Mouse (Mus musculus): ENCODE data around the gene Nxpe4. TPM values are rescaled to one million over a fixed set of nuclear protein-coding genes. Genes with fewer than 3 reads are reported as not detected.

Nxpe4 gene
- polyA plus RNA-seq, 1 experiment from 2014 or later, result 8.9 TPM

DNA sequence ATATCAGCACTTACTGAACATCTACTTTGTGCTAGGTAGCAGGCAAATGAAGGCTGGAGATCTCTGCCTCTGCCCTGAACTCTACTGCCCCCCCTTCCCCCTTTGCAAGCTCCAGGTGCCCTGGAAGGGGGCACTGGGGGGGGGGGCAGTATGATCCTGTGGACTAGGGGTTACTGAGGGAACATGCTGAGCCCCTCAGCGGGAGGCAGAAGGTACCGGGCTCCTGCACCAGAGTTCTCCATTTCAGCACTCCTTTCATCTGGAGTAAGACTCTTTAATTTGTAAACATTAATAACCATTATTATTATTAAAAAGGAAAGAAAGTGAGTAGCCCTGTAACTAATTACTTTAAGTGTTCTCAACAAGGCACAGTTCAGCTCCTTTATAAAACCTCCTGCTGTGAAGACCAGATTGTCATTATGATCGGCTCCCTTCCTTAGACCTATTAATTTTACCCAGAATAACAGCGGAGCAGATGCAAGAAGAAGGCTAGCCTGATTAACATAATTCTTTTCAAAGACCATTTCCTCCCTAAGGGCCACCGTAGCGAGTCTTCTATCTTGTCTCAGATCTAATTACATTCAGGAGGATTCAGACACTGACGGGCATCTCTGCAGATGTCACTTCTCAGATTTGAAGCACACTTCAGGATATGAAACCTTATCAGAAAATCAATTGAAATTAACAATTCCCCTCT, 21.0 kb downstream of the Nxpe4 start:
- no peak overlapping the region for H3K4me2 ChIP-seq (ENCODE audit: low read depth, low read length)
- WGBS, result 53% methylated on average over 7 of the region's 7 CpGs
- H3K27me3 ChIP-seq (ENCODE audit: control insufficient read depth, insufficient read depth, low read depth, low read length), result no peaks in the 10 kb centered on the region
- H3K27ac ChIP-seq (ENCODE audit: low read length), result no peak overlapping the region
- no peaks in the 10 kb centered on the region for H3K36me3 ChIP-seq (ENCODE audit: control insufficient read depth, insufficient read depth, low read length)
- ATAC-seq (ENCODE audit: low read depth), result no peak
- no peaks in the 10 kb centered on the region for H3K9me3 ChIP-seq (ENCODE audit: control insufficient read depth, low read length)
- no peak overlapping the region for H3K9ac ChIP-seq (ENCODE audit: low read length)
- H3K4me3 ChIP-seq (ENCODE audit: low read length), result no peak overlapping the region
- H3K4me1 ChIP-seq (replicated peaks; ENCODE audit: control insufficient read depth, insufficient read depth, low read length), result no peaks in the 10 kb centered on the region

DNA sequence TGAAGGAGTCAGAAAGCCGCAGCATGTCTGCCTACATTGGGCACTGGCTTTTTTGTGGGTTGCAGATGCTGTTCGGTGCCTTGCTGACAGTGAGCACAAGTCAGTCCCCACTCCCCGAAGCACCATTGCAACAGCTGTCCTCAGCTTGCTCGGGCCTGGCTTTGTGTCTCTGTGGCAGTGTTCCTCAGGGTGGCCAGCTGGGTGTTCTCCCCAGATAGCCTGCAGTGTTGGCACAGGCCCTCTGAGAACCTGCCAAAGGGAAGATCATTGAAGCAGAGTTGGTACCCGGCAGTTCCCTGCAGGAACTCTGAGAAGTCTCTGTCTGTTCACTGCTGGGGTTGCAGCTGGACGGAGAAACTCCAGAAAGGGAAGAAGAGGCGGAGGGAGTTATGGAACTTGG, 22.5 kb downstream of the Nxpe4 start:
- 63% methylated on average over 7 of the region's 7 CpGs for WGBS
- Histone ChIP-seq H3K27ac (ENCODE audit: low read length) (no peak overlapping the region), H3K4me1 (replicated peaks; ENCODE audit: control insufficient read depth, insufficient read depth, low read length) (no peaks in the 10 kb centered on the region), H3K4me3 (ENCODE audit: low read length) (no peak overlapping the region), H3K27me3 (ENCODE audit: control insufficient read depth, insufficient read depth, low read depth, low read length) (no peaks in the 10 kb centered on the region), H3K9me3 (ENCODE audit: control insufficient read depth, low read length) (no peaks in the 10 kb centered on the region), H3K9ac (ENCODE audit: low read length) (no peak overlapping the region), H3K4me2 (ENCODE audit: low read depth, low read length) (no peak overlapping the region), H3K36me3 (ENCODE audit: control insufficient read depth, insufficient read depth, low read length) (no peaks in the 10 kb centered on the region)
- no peak for ATAC-seq (ENCODE audit: low read depth)

DNA sequence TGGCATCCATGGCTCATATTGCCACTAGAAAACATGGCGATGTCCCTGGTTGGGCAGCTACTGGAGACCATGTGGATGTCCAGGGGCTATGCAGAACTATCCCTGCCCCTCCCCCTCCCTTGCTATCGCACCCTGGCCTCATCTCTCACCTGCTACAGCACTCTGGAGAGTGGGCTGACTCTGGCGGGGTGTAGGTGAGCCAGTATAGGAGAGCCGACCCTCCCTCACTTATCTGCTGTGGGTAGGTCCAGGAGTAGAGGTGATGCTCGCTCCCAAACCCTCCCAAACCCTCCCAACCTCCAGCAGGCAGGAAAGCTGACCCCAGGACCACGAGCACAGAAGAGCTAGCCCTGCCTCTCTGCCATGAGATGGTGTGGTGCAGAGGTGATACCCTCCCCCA, 27.0 kb downstream of the Nxpe4 start:
- no peaks in the 10 kb centered on the region for H3K9me3 ChIP-seq (ENCODE audit: control insufficient read depth, low read length)
- no peak overlapping the region for H3K4me2 ChIP-seq (ENCODE audit: low read depth, low read length)
- no peaks in the 10 kb centered on the region for H3K4me1 ChIP-seq (replicated peaks; ENCODE audit: control insufficient read depth, insufficient read depth, low read length)
- no peak overlapping the region for H3K4me3 ChIP-seq (ENCODE audit: low read length)
- peak; percentile 23; the same call in 1 of the 2 replicates for ATAC-seq (ENCODE audit: low read depth)
- H3K36me3 ChIP-seq (ENCODE audit: control insufficient read depth, insufficient read depth, low read length), result no peaks in the 10 kb centered on the region
- no peak overlapping the region for H3K9ac ChIP-seq (ENCODE audit: low read length)
- H3K27ac ChIP-seq (ENCODE audit: low read length), result no peak overlapping the region
- H3K27me3 ChIP-seq (ENCODE audit: control insufficient read depth, insufficient read depth, low read depth, low read length), result no peaks in the 10 kb centered on the region
- WGBS, result 65% methylated on average over 6 of the region's 6 CpGs

DNA sequence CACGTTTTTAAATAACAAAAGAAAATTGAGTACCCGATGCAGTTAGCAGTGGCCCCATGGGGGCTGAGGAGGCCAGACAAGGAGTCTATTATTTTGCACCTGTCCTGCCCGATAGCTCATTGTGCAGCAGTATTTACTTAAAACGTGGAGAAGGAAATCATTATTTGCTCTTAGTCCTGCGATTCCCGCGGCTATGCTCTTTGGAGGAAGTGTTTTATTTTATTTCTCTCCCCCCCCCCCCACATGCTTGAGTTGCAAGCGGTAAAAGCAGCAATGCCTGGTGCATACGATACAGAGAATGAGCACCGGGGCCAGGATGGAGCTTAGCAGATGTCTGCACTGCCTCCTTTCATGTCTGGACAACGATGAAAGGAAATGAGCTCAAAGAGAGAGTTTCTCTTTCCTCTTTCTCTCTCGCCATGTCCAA, 35.6 kb downstream of the Nxpe4 start:
- H3K4me3 ChIP-seq (ENCODE audit: low read length), result no peak overlapping the region
- H3K4me2 ChIP-seq (ENCODE audit: low read depth, low read length), result peak overlapping the region; percentile 26; the same call in 1 of the 2 replicates
- H3K27me3 ChIP-seq (ENCODE audit: control insufficient read depth, insufficient read depth, low read depth, low read length), result no peaks in the 10 kb centered on the region
- H3K4me1 ChIP-seq (replicated peaks; ENCODE audit: control insufficient read depth, insufficient read depth, low read length), result 0 out of 2 replicates have a peak, but pooled peaks cover 2% of the 10 kb centered on the region
- no peak overlapping the region for H3K9ac ChIP-seq (ENCODE audit: low read length)
- no peaks in the 10 kb centered on the region for H3K36me3 ChIP-seq (ENCODE audit: control insufficient read depth, insufficient read depth, low read length)
- H3K27ac ChIP-seq (ENCODE audit: low read length), result peak overlapping the region; percentile 20; the same call in 1 of the 2 replicates
- H3K9me3 ChIP-seq (ENCODE audit: control insufficient read depth, low read length), result no peaks in the 10 kb centered on the region
- WGBS, result 35% methylated on average over 12 of the region's 12 CpGs
- ATAC-seq (ENCODE audit: low read depth), result peak; percentile 47; the same call in 1 of the 2 replicates

DNA sequence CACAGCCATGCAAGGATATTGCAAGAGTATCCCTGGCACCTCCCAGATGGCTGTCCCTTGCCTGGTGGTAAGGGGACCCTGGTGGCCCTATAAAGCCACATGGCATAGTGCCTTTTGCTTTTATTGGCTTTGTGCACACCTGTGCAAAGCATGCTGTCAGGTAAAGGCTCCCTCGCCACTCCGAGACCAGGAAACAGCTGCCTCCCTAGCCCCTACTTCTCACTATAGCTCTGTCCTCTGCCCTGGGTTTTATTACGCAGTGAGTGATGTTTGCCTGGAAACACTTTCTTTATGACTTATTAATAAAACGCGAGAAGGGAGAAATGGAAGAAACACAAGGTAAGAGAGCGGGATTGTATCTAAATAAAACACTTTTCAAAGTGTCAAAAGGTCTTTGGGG, 49.1 kb downstream of the Nxpe4 start:
- H3K27me3 ChIP-seq (ENCODE audit: control insufficient read depth, insufficient read depth, low read depth, low read length), result no peaks in the 10 kb centered on the region
- no peak for ATAC-seq (ENCODE audit: low read depth)
- H3K9me3 ChIP-seq (ENCODE audit: control insufficient read depth, low read length), result no peaks in the 10 kb centered on the region
- H3K4me2 ChIP-seq (ENCODE audit: low read depth, low read length), result no peak overlapping the region
- no peaks in the 10 kb centered on the region for H3K4me1 ChIP-seq (replicated peaks; ENCODE audit: control insufficient read depth, insufficient read depth, low read length)
- no peak overlapping the region for H3K9ac ChIP-seq (ENCODE audit: low read length)
- H3K27ac ChIP-seq (ENCODE audit: low read length), result no peak overlapping the region
- H3K36me3 ChIP-seq (ENCODE audit: control insufficient read depth, insufficient read depth, low read length), result no peaks in the 10 kb centered on the region
- no peak overlapping the region for H3K4me3 ChIP-seq (ENCODE audit: low read length)
- WGBS, result 81% methylated on average over 6 of the region's 6 CpGs

DNA sequence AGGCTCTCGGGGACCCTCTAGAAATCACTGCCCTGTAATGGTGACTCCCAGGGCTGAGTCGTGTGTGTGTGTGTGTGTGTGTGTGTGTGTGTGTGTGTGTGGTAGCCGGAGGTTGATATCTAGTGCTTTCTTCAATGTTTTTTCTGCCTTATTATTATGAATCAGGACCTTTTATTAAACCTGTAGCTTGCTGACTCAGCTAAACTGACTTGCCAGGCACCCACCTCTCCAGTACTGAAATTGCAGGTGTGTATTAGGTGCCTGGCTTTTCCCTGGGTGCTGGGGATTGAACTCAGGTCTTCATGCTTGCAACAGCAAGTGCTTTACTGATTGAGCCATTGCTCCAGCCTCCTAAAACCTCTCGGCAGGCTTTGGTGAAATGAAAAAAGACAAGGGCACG, 50.1 kb downstream of the Nxpe4 start:
- Histone ChIP-seq H3K27me3 (ENCODE audit: control insufficient read depth, insufficient read depth, low read depth, low read length) (no peaks in the 10 kb centered on the region), H3K9ac (ENCODE audit: low read length) (no peak overlapping the region), H3K27ac (ENCODE audit: low read length) (no peak overlapping the region), H3K4me1 (replicated peaks; ENCODE audit: control insufficient read depth, insufficient read depth, low read length) (no peaks in the 10 kb centered on the region), H3K4me3 (ENCODE audit: low read length) (no peak overlapping the region), H3K36me3 (ENCODE audit: control insufficient read depth, insufficient read depth, low read length) (no peaks in the 10 kb centered on the region), H3K4me2 (ENCODE audit: low read depth, low read length) (no peak overlapping the region), H3K9me3 (ENCODE audit: control insufficient read depth, low read length) (no peaks in the 10 kb centered on the region)
- WGBS, result 91% methylated on average over 5 of the region's 5 CpGs
- ATAC-seq (ENCODE audit: low read depth), result no peak

DNA sequence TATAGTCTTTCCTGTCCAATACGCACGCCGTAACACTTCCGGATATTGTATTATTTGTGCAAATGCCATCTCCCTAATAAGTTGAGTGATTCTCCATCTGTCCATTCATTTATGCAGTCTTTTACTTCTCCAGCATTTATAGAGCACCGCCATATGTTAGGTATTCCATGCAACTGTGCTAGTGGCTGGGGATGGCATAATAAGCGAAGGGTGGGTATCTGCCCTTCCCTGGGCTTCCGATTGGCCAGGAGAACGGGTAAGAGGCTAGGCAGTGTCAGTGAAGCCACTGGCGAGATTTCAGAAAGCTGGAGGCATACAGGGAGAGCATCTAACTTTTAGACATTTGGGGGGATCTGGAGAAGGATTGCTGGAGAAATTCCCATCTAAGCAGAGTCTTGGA, 52.9 kb downstream of the Nxpe4 start:
- Histone ChIP-seq H3K4me1 (replicated peaks; ENCODE audit: control insufficient read depth, insufficient read depth, low read length) (no peaks in the 10 kb centered on the region), H3K27ac (ENCODE audit: low read length) (no peak overlapping the region), H3K36me3 (ENCODE audit: control insufficient read depth, insufficient read depth, low read length) (no peaks in the 10 kb centered on the region), H3K27me3 (ENCODE audit: control insufficient read depth, insufficient read depth, low read depth, low read length) (no peaks in the 10 kb centered on the region), H3K4me2 (ENCODE audit: low read depth, low read length) (no peak overlapping the region), H3K9ac (ENCODE audit: low read length) (no peak overlapping the region), H3K4me3 (ENCODE audit: low read length) (no peak overlapping the region), H3K9me3 (ENCODE audit: control insufficient read depth, low read length) (no peaks in the 10 kb centered on the region)
- WGBS, result 82% methylated on average over 9 of the region's 9 CpGs
- no peak for ATAC-seq (ENCODE audit: low read depth)

DNA sequence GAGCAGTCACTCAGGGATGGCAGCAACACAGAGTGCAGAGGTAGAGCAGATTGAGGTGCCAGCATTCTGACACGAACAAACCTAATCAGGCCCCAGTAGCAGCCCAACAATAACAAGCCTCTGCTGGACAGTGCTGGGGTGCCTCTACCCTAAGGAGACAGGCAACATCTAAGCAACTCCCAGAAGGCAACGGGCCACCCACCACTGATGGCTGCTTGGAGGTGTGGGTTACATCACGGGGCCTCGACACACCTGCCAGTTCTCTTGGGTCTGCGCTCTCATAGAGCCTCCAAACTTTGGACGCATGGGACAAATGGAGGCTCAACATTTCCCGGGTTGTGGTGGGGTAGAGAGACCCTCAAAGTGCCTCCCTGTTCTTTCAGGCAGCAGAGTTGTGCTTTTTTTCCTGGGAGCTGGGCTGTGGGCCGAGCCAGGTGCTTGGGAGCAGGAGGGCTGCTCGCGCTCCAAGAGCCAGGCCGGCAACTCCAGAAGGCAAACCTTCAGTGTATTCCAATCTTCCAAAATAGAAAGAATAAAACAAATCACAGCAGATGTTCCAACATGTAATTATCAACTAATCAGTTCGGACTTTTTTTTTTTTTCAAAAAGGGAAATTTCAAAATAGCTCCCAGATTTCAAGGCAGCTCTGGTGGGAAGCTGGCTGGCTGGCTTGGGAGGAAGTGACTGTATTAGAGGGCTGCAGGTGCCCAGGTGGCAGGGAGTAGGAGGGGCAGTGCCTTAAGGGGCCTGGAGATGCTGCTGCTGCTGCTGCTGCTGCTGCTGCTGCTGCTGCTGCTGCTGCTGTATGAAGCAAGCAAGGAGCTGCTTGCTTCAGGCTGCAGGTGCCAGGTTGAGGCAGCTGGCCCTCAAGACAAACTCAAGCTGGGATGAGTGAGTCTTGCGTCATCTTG, 54.5 kb downstream of the Nxpe4 start:
- no peak for ATAC-seq (ENCODE audit: low read depth)
- H3K4me2 ChIP-seq (ENCODE audit: low read depth, low read length), result no peak overlapping the region
- no peak overlapping the region for H3K27ac ChIP-seq (ENCODE audit: low read length)
- no peaks in the 10 kb centered on the region for H3K36me3 ChIP-seq (ENCODE audit: control insufficient read depth, insufficient read depth, low read length)
- H3K27me3 ChIP-seq (ENCODE audit: control insufficient read depth, insufficient read depth, low read depth, low read length), result no peaks in the 10 kb centered on the region
- 72% methylated on average over 13 of the region's 13 CpGs for WGBS
- H3K4me3 ChIP-seq (ENCODE audit: low read length), result no peak overlapping the region
- H3K4me1 ChIP-seq (replicated peaks; ENCODE audit: control insufficient read depth, insufficient read depth, low read length), result no peaks in the 10 kb centered on the region
- H3K9ac ChIP-seq (ENCODE audit: low read length), result no peak overlapping the region
- H3K9me3 ChIP-seq (ENCODE audit: control insufficient read depth, low read length), result no peaks in the 10 kb centered on the region

DNA sequence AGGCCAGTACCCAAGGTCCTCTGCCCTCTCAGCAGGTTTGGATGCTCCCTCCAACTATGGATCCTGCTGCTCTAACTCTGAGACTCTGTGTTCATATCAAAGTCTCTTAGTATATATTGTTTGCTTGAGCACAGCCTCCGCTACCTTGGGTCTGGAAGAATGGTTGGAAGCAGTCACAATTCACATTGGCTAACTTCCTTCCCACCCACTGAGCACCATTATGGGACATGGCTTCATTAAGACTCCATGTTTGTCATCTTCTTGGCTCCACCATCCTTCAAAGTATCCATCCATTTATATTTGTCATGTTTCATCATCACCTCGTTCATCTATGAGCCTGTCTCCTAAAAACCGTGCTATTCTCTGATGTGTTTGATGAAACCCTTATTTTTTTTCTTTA, 68.9 kb downstream of the Nxpe4 start:
- H3K4me1 ChIP-seq (replicated peaks; ENCODE audit: control insufficient read depth, insufficient read depth, low read length), result no peaks in the 10 kb centered on the region
- no peaks in the 10 kb centered on the region for H3K9me3 ChIP-seq (ENCODE audit: control insufficient read depth, low read length)
- H3K4me3 ChIP-seq (ENCODE audit: low read length), result no peak overlapping the region
- H3K9ac ChIP-seq (ENCODE audit: low read length), result no peak overlapping the region
- H3K27ac ChIP-seq (ENCODE audit: low read length), result no peak overlapping the region
- no peaks in the 10 kb centered on the region for H3K36me3 ChIP-seq (ENCODE audit: control insufficient read depth, insufficient read depth, low read length)
- no peak overlapping the region for H3K4me2 ChIP-seq (ENCODE audit: low read depth, low read length)
- no peaks in the 10 kb centered on the region for H3K27me3 ChIP-seq (ENCODE audit: control insufficient read depth, insufficient read depth, low read depth, low read length)
- no peak for ATAC-seq (ENCODE audit: low read depth)
- 72% methylated on average over 3 of the region's 3 CpGs for WGBS
